Comparison of ENCODE assay signal across 16 mouse cellular contexts in the genomic region with DNA sequence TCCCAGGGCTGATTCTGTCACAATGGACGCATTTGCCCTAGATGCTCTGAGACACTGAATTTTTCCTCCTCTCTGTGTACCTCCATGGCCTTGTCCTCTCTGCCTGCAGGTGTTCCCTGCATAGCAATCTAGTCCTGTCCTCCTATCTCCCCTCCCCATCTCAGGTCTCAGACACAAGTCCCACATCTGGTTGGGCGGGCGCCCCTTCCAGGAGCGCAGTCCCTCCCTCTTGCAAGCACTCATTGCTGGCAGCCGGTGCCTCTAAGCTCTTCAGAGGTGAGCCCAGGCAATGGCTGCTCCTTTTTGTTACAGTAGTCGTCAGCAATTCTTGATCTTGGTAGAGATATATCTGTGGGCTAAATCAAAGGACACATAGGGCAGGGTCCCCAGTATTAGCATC.
"Had no signal": no experiment of that assay in that cellular context is flagged by ENCODE, and none has a peak within 500 bp of the region (broad histone marks: within the 10 kb centered on the region; RNA-seq: fewer than 3 reads in every experiment).

No protein-coding gene starts in this region.

- H3K4me1 ChIP-seq: intestine, embryonic 15.5 days had no signal

- DNase-seq: kidney, adult 18-20 months; kidney, postnatal 10 days; kidney, postnatal 4 days; liver; liver, embryonic 13.5 days; liver, postnatal 0 days; midbrain, embryonic 14.5 days; retina, postnatal 1 day; right cerebral cortex, postnatal 4 days; spleen, adult 18-20 months had no signal

- H3K4me3 ChIP-seq: intestine, embryonic 15.5 days; layer of hippocampus, adult 2 months; limb, embryonic 12.5 days; liver, embryonic 13.5 days; myocyte; neural tube, embryonic 12.5 days; stomach, embryonic 15.5 days had no signal

- H3K9ac ChIP-seq: intestine, embryonic 15.5 days; limb, embryonic 12.5 days; liver, embryonic 13.5 days; liver, postnatal 0 days; neural tube, embryonic 12.5 days; stomach, embryonic 15.5 days had no signal

- H3K9me3 ChIP-seq: intestine, embryonic 15.5 days; limb, embryonic 12.5 days; liver, embryonic 13.5 days; neural tube, embryonic 12.5 days; stomach, embryonic 15.5 days had no signal

- H3K27me3 ChIP-seq: intestine, embryonic 15.5 days; limb, embryonic 12.5 days; liver, embryonic 13.5 days; neural tube, embryonic 12.5 days; stomach, embryonic 15.5 days had no signal

- H3K27ac ChIP-seq: intestine, embryonic 15.5 days; layer of hippocampus, adult 2 months; limb, embryonic 12.5 days; liver, embryonic 13.5 days; neural tube, embryonic 12.5 days; stomach, embryonic 15.5 days had no signal

- ATAC-seq: intestine, embryonic 15.5 days; liver, postnatal 0 days had no signal

- H3K4me2 ChIP-seq: intestine, embryonic 15.5 days; limb, embryonic 12.5 days; liver, embryonic 13.5 days; neural tube, embryonic 12.5 days; stomach, embryonic 15.5 days had no signal

- H3K36me3 ChIP-seq: intestine, embryonic 15.5 days; limb, embryonic 12.5 days; liver, embryonic 13.5 days; neural tube, embryonic 12.5 days; stomach, embryonic 15.5 days had no signal
